Mouse (Mus musculus) right cerebral cortex, postnatal 36 days (tissue): ENCODE measurements at regions not wholly inside any gene's neighbourhood (a gene's known extent, or its start where the extent isn't known, plus 50 kb on each side); places are given as distances from the start of the nearest gene placed in this dataset.

Source experiments
- DNase-seq, 2 experiments: peaks; one replicate each; pipeline ENCODE4 v3.0.0; 2022; ENCODE audit warnings: low spot score in 2 of 2, mixed read lengths in 1 of 2

DNA sequence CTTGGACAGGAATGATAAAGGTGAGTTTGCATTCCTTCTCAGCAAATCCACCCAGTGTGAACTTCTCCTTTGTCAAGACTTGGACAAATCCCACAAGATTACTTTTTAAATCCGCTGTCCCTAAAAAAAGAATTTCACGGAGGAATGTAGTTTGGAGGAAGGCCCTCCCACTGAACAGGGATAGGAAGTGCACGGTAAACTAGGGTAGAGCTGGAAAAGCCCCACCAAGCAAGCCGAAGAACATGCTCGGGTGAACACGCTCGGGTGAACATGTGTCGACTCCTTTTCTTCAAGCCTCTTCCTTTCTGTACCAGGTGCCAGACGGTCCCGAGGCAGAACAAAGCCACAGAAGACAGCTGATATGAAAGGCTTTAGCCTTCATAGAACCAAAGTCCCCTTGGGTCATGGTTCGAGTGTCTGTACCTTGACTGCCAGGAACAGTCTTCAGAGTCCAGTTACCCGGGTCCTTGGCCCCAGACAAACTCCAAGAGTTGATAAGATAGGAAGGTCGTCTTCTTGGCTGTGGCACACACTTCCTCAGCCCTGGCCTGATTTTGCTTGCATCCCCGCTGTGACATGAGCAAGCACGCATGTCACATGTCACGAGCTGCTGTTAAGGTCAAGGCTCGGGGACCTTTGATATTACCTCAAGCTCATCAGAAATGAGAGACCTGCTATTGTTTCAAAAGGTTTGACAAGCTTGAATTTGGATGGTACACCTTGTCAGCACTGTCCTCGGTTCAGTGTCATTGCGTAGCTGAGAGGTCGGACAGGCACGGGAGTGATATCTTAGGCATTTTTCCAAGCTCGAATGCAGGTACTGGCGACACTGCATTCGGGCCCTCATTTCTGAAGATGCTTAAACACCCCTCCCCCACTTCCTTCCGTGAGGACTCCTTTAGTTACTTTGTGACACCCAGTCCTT lies 51.5 kb upstream of the Ryk start:
- no peak for DNase-seq

DNA sequence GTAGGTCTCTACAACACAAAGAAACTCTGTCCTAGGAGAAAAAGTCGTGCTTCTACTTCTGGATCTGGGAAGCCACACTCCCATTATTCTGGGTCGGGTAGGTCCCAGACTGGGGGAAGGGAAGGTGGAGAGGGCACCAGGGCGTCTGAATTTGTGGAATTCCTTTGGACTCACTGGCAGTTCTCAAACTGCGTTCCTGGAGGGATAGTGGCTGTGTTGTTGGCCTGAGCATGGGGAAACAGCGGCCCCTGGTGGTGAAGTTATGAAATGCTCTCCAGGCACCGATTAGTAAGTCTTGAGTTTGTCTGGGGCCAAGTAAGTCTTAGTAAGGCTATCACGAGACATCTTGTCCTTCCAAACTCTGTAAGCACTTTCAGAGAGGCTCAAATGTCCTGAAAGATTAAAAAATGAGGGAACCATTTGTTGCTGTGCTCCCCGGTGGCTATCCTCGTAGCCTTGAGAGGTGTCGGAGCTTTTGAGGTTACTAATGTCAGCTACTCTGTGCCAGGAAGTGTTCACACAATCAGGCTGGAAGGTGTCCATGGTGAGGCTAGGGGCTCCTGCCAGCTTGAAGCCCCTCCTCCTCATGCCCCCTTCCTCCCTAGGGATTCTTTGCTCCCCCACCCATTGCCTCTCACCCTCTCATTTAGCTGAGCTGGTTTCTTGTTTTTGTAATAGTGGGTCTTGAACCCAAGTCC lies 50.2 kb upstream of the Ryk start:
- peak; percentile 69 to 73 for DNase-seq
